Mouse (Mus musculus) layer of hippocampus, adult 2 months (tissue): Measurements from ENCODE around the gene Odf2l. TPM values are rescaled to one million over a fixed set of nuclear protein-coding genes. Genes with fewer than 3 reads are reported as not detected.

Experiments
- DNase-seq, 2 experiments: peaks; one replicate each; pipeline ENCODE4 v3.0.0; 2022; ENCODE audit warnings: low spot score in 2 of 2
- H3K27ac ChIP-seq: fragments of 200-600 bp; 2 replicates; pipeline ENCODE4 v1.8.1; 2022
- H3K4me3 ChIP-seq: fragments of 200-600 bp; 2 replicates; pipeline ENCODE4 v1.8.1; 2022; ENCODE audit warnings: mild to moderate bottlenecking
- CTCF ChIP-seq: fragments of 200-600 bp; conservative IDR thresholded peaks from 2 replicates; pipeline ENCODE4 v1.8.1; 2022; ENCODE audit warnings: antibody characterized with exemption, mild to moderate bottlenecking, moderate library complexity
- total RNA-seq, 2 experiments: library from RNA; stranded (reverse); gene quantifications; 2 replicates each; pipeline ENCODE4 v1.2.3; 2021

Odf2l gene
- total RNA-seq, 2 experiments from 2014 or later = 18.0 to 25.9 TPM

GRCm38 (mm10) chr3:145195240-145195923 lies 77.0 kb downstream of the Odf2l start:
- no peak for DNase-seq
- TF ChIP-seq CTCF = no peak
- H3K4me3 ChIP-seq = no peak overlapping the region
- no peak overlapping the region for H3K27ac ChIP-seq

GRCm38 (mm10) chr3:145198050-145198449 lies 79.7 kb downstream of the Odf2l start:
- no peak for TF ChIP-seq CTCF

More at GRCm38 (mm10) chr3:145198050-145198449, 79.7 kb downstream of the Odf2l start:
- no peak for DNase-seq
- Histone ChIP-seq H3K4me3 (no peak overlapping the region), H3K27ac (no peak overlapping the region)

Other genes starting within 250 kb of the Odf2l start
- gene Clca4b, start 186.1 kb upstream of the Odf2l start, total RNA-seq = not detected
- gene Clca4a, start 143.5 kb upstream of the Odf2l start, total RNA-seq = not detected
- gene Clca1, start 85.8 kb upstream of the Odf2l start, total RNA-seq = not detected
- gene Clca2, start 19.1 kb upstream of the Odf2l start, total RNA-seq = not detected
- gene Col24a1, start 173.9 kb downstream of the Odf2l start, total RNA-seq = under 1 TPM; 0.15 to 0.26 TPM